Mouse (Mus musculus) heart, embryonic 14.5 days (tissue): ENCODE results near the gene Tmsb10. TPM values are rescaled to one million over a fixed set of nuclear protein-coding genes. Genes with fewer than 3 reads are reported as not detected.

Source experiments
- ATAC-seq: fragments of 200-750 bp; cut with Nextera tagmentation; 2 replicates; pipeline ENCODE4 v1.8.0; 2017; ENCODE audit warnings: low read depth, moderate TSS enrichment; ENCODE audit not compliant: insufficient number of reproducible peaks, insufficient read depth, low FRiP score
- H3K27ac ChIP-seq, 2 experiments: fragments of 200-500 bp in 1 of 2; fragments of 300-500 bp in 1 of 2; sonication (generic) in 1 of 2; replicated peaks in 1 of 2; 2 replicates each; pipeline ENCODE4 v1.5.1; 2012 to 2014; ENCODE audit warnings: low read depth in 2 of 2, low read length in 2 of 2, control low read depth in 1 of 2, mild to moderate bottlenecking in 1 of 2, mixed read lengths in 1 of 2; ENCODE audit not compliant: control insufficient read depth in 1 of 2, insufficient read depth in 1 of 2
- H3K27me3 ChIP-seq: fragments of 300-500 bp; sonication (generic); 2 replicates; pipeline ENCODE4 v1.6.1; 2014; ENCODE audit warnings: mild to moderate bottlenecking, low read length, control low read depth; ENCODE audit not compliant: control insufficient read depth, insufficient read depth
- H3K36me3 ChIP-seq: fragments of 300-500 bp; sonication (generic); 2 replicates; pipeline ENCODE4 v1.6.1; 2014; ENCODE audit warnings: mild to moderate bottlenecking, control low read depth, low read length, mixed read lengths; ENCODE audit not compliant: control insufficient read depth, insufficient read depth
- H3K4me1 ChIP-seq, 2 experiments: fragments of 200-500 bp in 1 of 2; fragments of 300-500 bp in 1 of 2; sonication (generic) in 1 of 2; 2 replicates each; pipeline ENCODE4 v1.6.1; 2012 to 2014; ENCODE audit warnings: low read length in 2 of 2, control low read depth in 1 of 2, mixed read lengths in 1 of 2; ENCODE audit not compliant: control insufficient read depth in 2 of 2, insufficient read depth in 2 of 2
- H3K4me2 ChIP-seq: fragments of 300-500 bp; sonication (generic); 2 replicates; pipeline ENCODE4 v1.6.1; 2014; ENCODE audit warnings: mild to moderate bottlenecking, low read length
- H3K4me3 ChIP-seq, 2 experiments: fragments of 200-500 bp in 1 of 2; fragments of 300-500 bp in 1 of 2; sonication (generic) in 1 of 2; 2 replicates each; pipeline ENCODE4 v1.5.1; 2012 to 2014; ENCODE audit warnings: low read length in 2 of 2, mild to moderate bottlenecking in 2 of 2, control low read depth in 1 of 2, low read depth in 1 of 2, moderate library complexity in 1 of 2; ENCODE audit not compliant: control insufficient read depth in 1 of 2, insufficient read depth in 1 of 2
- H3K9ac ChIP-seq: fragments of 300-500 bp; sonication (generic); 2 replicates; pipeline ENCODE4 v1.6.1; 2014; ENCODE audit warnings: mild to moderate bottlenecking, low read length
- H3K9me3 ChIP-seq: fragments of 300-500 bp; sonication (generic); 2 replicates; pipeline ENCODE4 v1.6.1; 2016; ENCODE audit warnings: low read length, control low read depth; ENCODE audit not compliant: control insufficient read depth
- WGBS: fragments of 180-500 bp; shearing (Covaris S2); extraction: QIAGEN DNeasy Blood & Tissue Kit; methylation state at CpG from one replicate; pipeline ENCODE4 v1.1.7; 2014; 5-methylcytosine and 5-hydroxymethylcytosine counted together
- polyA plus RNA-seq: library from polyadenylated mRNA; unstranded; fragments of >200 nt; fragmentation: Nextera tagmentation; extraction: Ambion mirVana; gene quantifications from 2 replicates; pipeline ENCODE4 v1.2.1, GENCODE M21; 2014

The Tmsb10 gene
- polyA plus RNA-seq, 1 experiment from 2014 or later = 1,682 TPM

DNA sequence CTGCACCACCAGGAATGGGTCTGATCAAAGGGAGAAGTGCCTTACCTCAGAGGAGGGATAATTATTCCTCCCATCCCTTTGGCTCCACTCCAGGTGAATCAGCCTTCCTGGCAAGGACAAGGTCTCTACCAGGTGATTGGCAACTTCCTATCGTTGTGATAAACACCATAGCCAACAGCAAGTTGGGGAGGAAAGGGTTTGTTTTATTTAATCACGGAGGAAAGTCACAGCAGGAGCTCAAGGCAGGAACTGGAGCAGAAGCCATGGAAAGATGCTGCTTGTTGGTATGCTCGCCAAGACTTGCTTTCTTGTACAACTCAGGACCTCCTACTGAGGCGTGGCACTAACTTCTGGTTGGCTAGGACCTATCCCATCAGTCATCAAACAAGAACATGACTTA is 47.3 kb downstream of the Tmsb10 start:
- H3K9me3 ChIP-seq = 0 out of 2 replicates have a peak, but pooled peaks cover 5% of the 10 kb centered on the region
- no peak overlapping the region for H3K27ac ChIP-seq
- WGBS = 55% methylated on average over 4 of the region's 4 CpGs
- H3K4me1 ChIP-seq = no peaks in the 10 kb centered on the region
- no peak overlapping the region for H3K9ac ChIP-seq
- H3K27me3 ChIP-seq = no peaks in the 10 kb centered on the region
- no peak for ATAC-seq
- no peaks in the 10 kb centered on the region for H3K36me3 ChIP-seq
- H3K4me2 ChIP-seq = no peak overlapping the region
- no peak overlapping the region for H3K4me3 ChIP-seq

Other genes with a start within 250 kb of the Tmsb10 start
- 15.7 and 17.4 TPM in 2 replicates for gene Tcf7l1, start 169.5 kb downstream of the Tmsb10 start, polyA plus RNA-seq
- gene Kcmf1, start 58.8 kb downstream of the Tmsb10 start, polyA plus RNA-seq = 60.8 and 62.5 TPM in 2 replicates